Mouse (Mus musculus) brown adipose tissue, adult 24 weeks (tissue): ENCODE measurements around the gene Gria2. TPM values are rescaled to one million over a fixed set of nuclear protein-coding genes. Genes with fewer than 3 reads are reported as not detected.

Experiments
- H3K27ac ChIP-seq: fragments of 200-500 bp; replicated peaks from 2 replicates; pipeline ENCODE4 v1.5.1; 2012; ENCODE audit warnings: low read depth, mild to moderate bottlenecking, low read length
- H3K4me1 ChIP-seq: fragments of 200-500 bp; 2 replicates; pipeline ENCODE4 v1.6.1; 2012; ENCODE audit warnings: low read length, mixed read lengths; ENCODE audit not compliant: control insufficient read depth, insufficient read depth, insufficient read length
- H3K4me3 ChIP-seq: fragments of 200-500 bp; 2 replicates; pipeline ENCODE4 v1.5.1; 2012; ENCODE audit warnings: low read depth, mild to moderate bottlenecking, low read length, moderate library complexity; ENCODE audit not compliant: insufficient read depth
- polyA plus RNA-seq: library from polyadenylated mRNA; stranded (reverse); fragments of >200 nt; gene quantifications from 2 replicates; pipeline ENCODE4 v1.2.4, GENCODE M21; 2012; ENCODE audit not compliant: missing spikeins, insufficient read depth, insufficient read length

The Gria2 gene
- polyA plus RNA-seq, 1 experiment: not detected

- no peak overlapping the region for H3K27ac ChIP-seq
- H3K4me3 ChIP-seq: no peak overlapping the region
- H3K4me1 ChIP-seq: no peaks in the 10 kb centered on the region
Measured at GRCm38 (mm10) chr3:80713123-80713522, 89.5 kb downstream of the Gria2 start.

GRCm38 (mm10) chr3:80708992-80709391 lies 93.6 kb downstream of the Gria2 start:
- H3K4me1 ChIP-seq: no peaks in the 10 kb centered on the region
- H3K27ac ChIP-seq: no peak overlapping the region
- H3K4me3 ChIP-seq: no peak overlapping the region

GRCm38 (mm10) chr3:80702173-80702572 lies 100.5 kb downstream of the Gria2 start:
- H3K4me3 ChIP-seq: no peak overlapping the region
- H3K27ac ChIP-seq: no peak overlapping the region
- no peaks in the 10 kb centered on the region for H3K4me1 ChIP-seq

GRCm38 (mm10) chr3:80697523-80697922 lies 105.1 kb downstream of the Gria2 start:
- Histone ChIP-seq H3K4me1 (no peaks in the 10 kb centered on the region), H3K4me3 (no peak overlapping the region), H3K27ac (no peak overlapping the region)

- no peak overlapping the region for H3K27ac ChIP-seq
- H3K4me3 ChIP-seq: no peak overlapping the region
- no peaks in the 10 kb centered on the region for H3K4me1 ChIP-seq
Measured at GRCm38 (mm10) chr3:80694965-80695364, 107.7 kb downstream of the Gria2 start.

- H3K4me1 ChIP-seq: no peaks in the 10 kb centered on the region
- no peak overlapping the region for H3K27ac ChIP-seq
- no peak overlapping the region for H3K4me3 ChIP-seq
Measured at GRCm38 (mm10) chr3:80665105-80665504, 137.5 kb downstream of the Gria2 start.

GRCm38 (mm10) chr3:80663293-80663692 lies 139.3 kb downstream of the Gria2 start:
- no peaks in the 10 kb centered on the region for H3K4me1 ChIP-seq
- H3K4me3 ChIP-seq: no peak overlapping the region
- H3K27ac ChIP-seq: no peak overlapping the region

GRCm38 (mm10) chr3:80661838-80662237 lies 140.8 kb downstream of the Gria2 start:
- H3K27ac ChIP-seq: no peak overlapping the region

GRCm38 (mm10) chr3:80652213-80652612 lies 150.4 kb downstream of the Gria2 start:
- Histone ChIP-seq H3K27ac (no peak overlapping the region), H3K4me3 (no peak overlapping the region)

More at GRCm38 (mm10) chr3:80661838-80662237, 140.8 kb downstream of the Gria2 start:
- H3K4me3 ChIP-seq: no peak overlapping the region
- no peaks in the 10 kb centered on the region for H3K4me1 ChIP-seq

More at GRCm38 (mm10) chr3:80652213-80652612, 150.4 kb downstream of the Gria2 start:
- H3K4me1 ChIP-seq: no peaks in the 10 kb centered on the region

Other genes with a start within 250 kb of the Gria2 start
- not detected in 2 replicates for gene Glrb, start 110.8 kb upstream of the Gria2 start, polyA plus RNA-seq
- gene Pdgfc, start 233.6 kb upstream of the Gria2 start, polyA plus RNA-seq: 3.1 and 6.2 TPM in 2 replicates